Mouse (Mus musculus): ENCODE data around the gene Nqo1. TPM values are rescaled to one million over a fixed set of nuclear protein-coding genes. Genes with fewer than 3 reads are reported as not detected.
A peak's percentile ranks its signal among the peaks of the same experiment; 100 is the strongest.

Gene Nqo1
- polyA plus RNA-seq, 1 experiment from 2014 or later: 10.7 TPM

DNA sequence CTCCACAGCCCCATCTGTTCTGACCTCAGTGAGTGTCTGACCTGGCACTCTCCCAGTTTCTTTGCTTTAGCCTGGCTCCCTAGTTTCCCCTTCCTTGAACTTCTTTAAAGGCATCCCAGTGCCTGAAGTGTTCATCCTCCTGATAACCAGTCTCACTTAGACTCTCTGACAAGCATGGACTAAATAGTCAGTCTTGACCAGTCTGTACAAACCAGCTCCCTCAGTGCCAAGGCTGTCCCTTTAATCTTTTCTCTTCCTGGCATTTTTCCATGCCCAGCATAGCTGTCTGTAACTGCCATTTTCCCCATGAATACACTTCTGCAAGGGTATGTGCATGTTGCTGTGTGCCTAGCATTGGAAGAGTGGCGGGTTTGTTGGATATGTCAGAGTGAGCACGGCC, 17.9 kb downstream of the Nqo1 start:
- 82% methylated on average over 2 of the region's 2 CpGs for WGBS
- no peak for ATAC-seq (replicated peaks; ENCODE audit: insufficient number of reproducible peaks, insufficient read depth, low FRiP score, low read depth)
- H3K4me3 ChIP-seq: no peak overlapping the region

DNA sequence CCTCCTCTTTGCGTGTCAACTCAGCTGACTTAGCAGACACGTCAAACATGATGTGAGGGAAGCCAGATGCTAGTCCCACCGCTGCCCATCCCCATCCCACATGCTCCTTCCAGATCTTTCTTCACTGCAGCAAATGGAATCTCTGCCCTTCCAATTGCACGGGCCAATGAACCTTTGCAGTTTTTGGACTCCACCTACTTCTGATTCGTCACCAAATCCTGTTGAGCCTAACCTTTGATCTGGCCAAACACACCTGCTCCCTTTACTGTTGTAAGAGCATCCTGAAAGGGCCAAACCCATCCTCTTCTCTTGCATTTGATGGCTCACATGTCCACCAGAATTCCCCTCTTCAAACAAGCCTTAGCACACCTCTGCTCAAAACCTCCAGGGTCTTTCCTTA, 18.4 kb downstream of the Nqo1 start:
- H3K4me3 ChIP-seq: no peak overlapping the region
- no peak for ATAC-seq (replicated peaks; ENCODE audit: insufficient number of reproducible peaks, insufficient read depth, low FRiP score, low read depth)
- WGBS: 47% methylated on average over 5 of the region's 5 CpGs

More for the DNA sequence above, 17.9 kb downstream of the Nqo1 start:
- Histone ChIP-seq H3K4me2 (no peak overlapping the region), H3K9me3 (replicated peaks) (no peaks in the 10 kb centered on the region), H3K9ac (no peak overlapping the region), H3K27ac (0 out of 2 replicates have a peak overlapping the region, but pooled peaks have one; percentile 68), H3K27me3 (no peaks in the 10 kb centered on the region), H3K36me3 (peaks cover 6% of the 10 kb centered on the region), H3K4me1 (replicated peaks) (peaks cover 36% of the 10 kb centered on the region)

DNA sequence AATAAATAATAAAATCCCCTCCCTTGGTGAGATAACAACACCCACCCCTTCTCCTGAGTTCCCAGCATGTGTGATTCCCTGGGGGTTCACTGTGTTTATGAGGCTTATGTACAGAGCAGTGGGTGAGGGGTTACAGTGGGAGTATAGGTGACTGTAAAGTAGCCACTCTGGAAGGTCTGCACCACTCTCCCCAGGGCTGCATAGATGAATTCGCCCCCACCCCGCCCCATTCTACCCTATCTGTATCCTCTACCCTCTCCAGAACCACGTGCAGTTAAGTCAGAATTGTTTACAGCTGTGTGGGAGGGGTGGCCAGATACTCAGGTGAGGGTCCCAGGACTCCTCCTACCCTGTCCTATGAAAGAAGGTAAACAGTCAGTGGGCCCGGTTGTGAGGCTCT, 20.1 kb downstream of the Nqo1 start:
- Histone ChIP-seq H3K4me2 (no peak overlapping the region), H3K27ac (no peak overlapping the region), H3K4me1 (replicated peaks) (peaks cover 27% of the 10 kb centered on the region), H3K36me3 (peaks cover 23% of the 10 kb centered on the region), H3K4me3 (no peak overlapping the region), H3K27me3 (no peaks in the 10 kb centered on the region), H3K9ac (no peak overlapping the region), H3K9me3 (replicated peaks) (no peaks in the 10 kb centered on the region)
- ATAC-seq (replicated peaks; ENCODE audit: insufficient number of reproducible peaks, insufficient read depth, low FRiP score, low read depth): no peak
- 61% methylated on average over 4 of the region's 4 CpGs for WGBS

More for the DNA sequence above, 18.4 kb downstream of the Nqo1 start:
- H3K9me3 ChIP-seq (replicated peaks): no peaks in the 10 kb centered on the region
- no peak overlapping the region for H3K9ac ChIP-seq
- H3K27me3 ChIP-seq: no peaks in the 10 kb centered on the region
- peaks cover 8% of the 10 kb centered on the region for H3K36me3 ChIP-seq
- 0 out of 2 replicates have a peak overlapping the region, but pooled peaks have one; percentile 0 for H3K27ac ChIP-seq
- peaks cover 32% of the 10 kb centered on the region for H3K4me1 ChIP-seq (replicated peaks)
- H3K4me2 ChIP-seq: no peak overlapping the region

DNA sequence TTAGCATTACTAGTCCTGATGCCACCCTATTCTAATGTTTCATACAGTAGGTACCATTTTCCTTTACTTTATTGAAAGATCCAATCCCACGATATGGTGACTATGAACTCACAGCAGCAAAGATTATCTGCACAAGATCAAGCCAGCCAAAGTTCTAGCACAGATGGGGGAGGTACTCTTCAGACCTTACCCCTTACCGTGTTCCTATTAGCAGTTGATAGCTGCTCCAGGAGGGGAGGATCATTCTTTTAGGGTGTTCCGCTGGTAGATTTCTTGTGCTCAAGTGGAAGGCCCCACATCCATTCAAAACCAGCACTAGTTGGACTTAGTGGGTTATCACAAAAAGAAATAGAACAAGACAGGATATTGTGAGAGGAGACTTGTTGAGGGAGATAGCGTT, 21.3 kb downstream of the Nqo1 start:
- WGBS: 90% methylated on average over 4 of the region's 4 CpGs
- no peak for ATAC-seq (replicated peaks; ENCODE audit: insufficient number of reproducible peaks, insufficient read depth, low FRiP score, low read depth)
- Histone ChIP-seq H3K27me3 (no peaks in the 10 kb centered on the region), H3K9ac (no peak overlapping the region), H3K4me1 (replicated peaks) (peaks cover 26% of the 10 kb centered on the region), H3K4me2 (no peak overlapping the region), H3K9me3 (replicated peaks) (no peaks in the 10 kb centered on the region), H3K36me3 (peaks cover 23% of the 10 kb centered on the region), H3K4me3 (no peak overlapping the region), H3K27ac (no peak overlapping the region)

DNA sequence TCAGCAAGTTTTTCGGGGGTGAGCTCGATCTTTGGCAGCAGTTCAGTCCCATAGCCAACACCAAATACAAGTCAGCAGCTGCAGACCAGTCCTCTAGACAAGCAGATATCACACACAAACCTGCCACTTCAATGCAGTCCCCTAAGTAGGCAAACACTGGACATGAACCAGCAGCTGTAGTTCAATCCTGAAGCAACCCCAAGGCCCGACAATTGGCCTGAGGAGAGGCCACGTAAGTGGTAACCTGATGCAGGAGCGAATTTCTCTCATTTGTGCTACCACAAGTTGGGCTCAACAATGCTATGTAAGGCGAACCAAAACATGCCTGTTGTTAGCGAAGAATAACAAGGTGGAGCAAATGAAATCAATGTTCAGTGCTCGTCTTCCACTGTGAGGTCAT, 22.3 kb downstream of the Nqo1 start:
- H3K4me2 ChIP-seq: no peak overlapping the region
- no peaks in the 10 kb centered on the region for H3K9me3 ChIP-seq (replicated peaks)
- no peak for ATAC-seq (replicated peaks; ENCODE audit: insufficient number of reproducible peaks, insufficient read depth, low FRiP score, low read depth)
- peaks cover 18% of the 10 kb centered on the region for H3K4me1 ChIP-seq (replicated peaks)
- WGBS: 88% methylated on average over 8 of the region's 8 CpGs
- H3K27me3 ChIP-seq: no peaks in the 10 kb centered on the region
- H3K4me3 ChIP-seq: no peak overlapping the region
- no peak overlapping the region for H3K9ac ChIP-seq
- H3K36me3 ChIP-seq: peaks cover 23% of the 10 kb centered on the region
- H3K27ac ChIP-seq: no peak overlapping the region

DNA sequence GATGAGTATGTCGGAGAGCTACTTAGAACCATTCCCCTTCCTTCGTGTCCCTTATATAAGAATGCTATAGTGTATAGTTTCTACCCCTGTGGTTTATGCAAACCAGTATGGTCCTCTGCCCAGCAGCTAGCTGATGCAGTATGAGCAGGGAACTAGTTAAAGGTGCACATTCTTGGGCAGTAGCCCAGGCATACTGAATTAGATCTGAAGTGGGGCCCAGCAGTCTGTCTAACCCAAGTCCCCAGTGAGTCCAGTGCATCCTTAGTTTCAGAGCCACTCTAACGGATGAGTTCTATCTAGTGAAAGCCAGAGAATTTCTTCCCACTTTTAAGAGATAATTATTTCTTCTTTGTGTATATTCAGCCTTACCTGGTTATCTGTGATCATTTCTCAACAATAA, 25.7 kb downstream of the Nqo1 start:
- H3K4me1 ChIP-seq (replicated peaks): peaks cover 2% of the 10 kb centered on the region; the same call in 1 of the 2 replicates
- H3K4me2 ChIP-seq: no peak overlapping the region
- no peaks in the 10 kb centered on the region for H3K27me3 ChIP-seq
- no peak overlapping the region for H3K4me3 ChIP-seq
- peak overlapping the region; percentile 26; the same call in 1 of the 2 replicates for H3K27ac ChIP-seq
- no peak overlapping the region for H3K9ac ChIP-seq
- H3K9me3 ChIP-seq (replicated peaks): no peaks in the 10 kb centered on the region
- peaks cover 30% of the 10 kb centered on the region for H3K36me3 ChIP-seq
- 79% methylated on average over 3 of the region's 3 CpGs for WGBS
- ATAC-seq (replicated peaks; ENCODE audit: insufficient number of reproducible peaks, insufficient read depth, low FRiP score, low read depth): no peak

DNA sequence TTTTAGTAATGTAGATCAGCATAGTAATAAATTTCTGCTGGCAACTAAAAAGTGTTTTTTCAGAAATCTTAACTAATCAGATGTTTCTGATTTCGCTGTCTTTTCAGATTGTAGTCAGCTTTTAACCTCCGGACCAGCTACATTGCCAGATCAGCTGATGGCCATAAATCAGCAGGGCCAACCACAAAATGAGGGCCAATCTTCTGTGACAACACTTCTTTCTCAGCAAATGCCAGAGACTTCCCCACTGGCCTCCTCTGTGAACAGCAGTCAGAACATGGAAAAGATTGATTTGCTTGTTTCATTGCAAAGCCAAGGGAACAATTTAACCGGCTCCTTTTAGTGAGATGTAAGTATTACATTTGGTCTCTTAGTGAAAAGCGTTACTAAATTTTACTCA, 32.7 kb downstream of the Nqo1 start:
- no peak overlapping the region for H3K9ac ChIP-seq
- no peak overlapping the region for H3K4me3 ChIP-seq
- no peak overlapping the region for H3K4me2 ChIP-seq
- no peaks in the 10 kb centered on the region for H3K4me1 ChIP-seq (replicated peaks)
- peaks cover 69% of the 10 kb centered on the region for H3K36me3 ChIP-seq
- H3K27me3 ChIP-seq: no peaks in the 10 kb centered on the region
- no peaks in the 10 kb centered on the region for H3K9me3 ChIP-seq (replicated peaks)
- H3K27ac ChIP-seq: peak overlapping the region; percentile 37; the same call in 1 of the 2 replicates
- ATAC-seq (replicated peaks; ENCODE audit: insufficient number of reproducible peaks, insufficient read depth, low FRiP score, low read depth): no peak
- WGBS: 71% methylated on average over 4 of the region's 4 CpGs

Other genes starting within 250 kb of the Nqo1 start
- gene Nfat5, start 109.7 kb downstream of the Nqo1 start, polyA plus RNA-seq (2015; fragmentation: Nextera tagmentation; extraction: Ambion mirVana): 10.4 and 11.4 TPM in 2 replicates
- gene Nob1, start 21.8 kb upstream of the Nqo1 start, polyA plus RNA-seq (2015; fragmentation: Nextera tagmentation; extraction: Ambion mirVana): 44.4 and 50.2 TPM in 2 replicates
- gene Wwp2, start 33.2 kb upstream of the Nqo1 start, polyA plus RNA-seq (2015; fragmentation: Nextera tagmentation; extraction: Ambion mirVana): 27.5 and 40.4 TPM in 2 replicates
- gene Psmd7, start 185.3 kb upstream of the Nqo1 start, polyA plus RNA-seq (2015; fragmentation: Nextera tagmentation; extraction: Ambion mirVana): 156 and 179 TPM in 2 replicates